Mouse (Mus musculus) activated CD4-positive, CD25-positive, alpha-beta regulatory T cell, adult 4 months (primary cell): ENCODE measurements around the gene Med9. TPM values are rescaled to one million over a fixed set of nuclear protein-coding genes. Genes with fewer than 3 reads are reported as not detected.
"Not testable (repeated sequence)": the region's sequence is repeated elsewhere in the genome, so short reads cannot be mapped to it uniquely, and the experiment has no call there.

Experiments used
- ATAC-seq: one replicate; pipeline ENCODE4 v1.8.0; 2017
- polyA plus RNA-seq, 2 experiments: library from polyadenylated mRNA; unstranded; fragments of 100-300 nt; shearing (Covaris generic); gene quantifications; one replicate each; pipeline ENCODE4 v1.2.1; 2017

Gene Med9
- 1 to 10 TPM; 7.0 to 7.9 TPM for polyA plus RNA-seq

GRCm38 (mm10) chr11:59947752-59948400, at the start of gene Med9:
Gene Med9, plus strand, starts transcription at chr11:59948206.
- peak; percentile 91 for ATAC-seq

GRCm38 (mm10) chr11:59899711-59900685, 48.0 kb upstream of the Med9 start:
- no peak for ATAC-seq

- ATAC-seq, result no peak
Measured at GRCm38 (mm10) chr11:59900995-59901394, 47.0 kb upstream of the Med9 start.

GRCm38 (mm10) chr11:59902045-59902726, 45.8 kb upstream of the Med9 start:
- ATAC-seq, result no peak

- no peak for ATAC-seq
Measured at GRCm38 (mm10) chr11:59906521-59907123, 41.4 kb upstream of the Med9 start.

GRCm38 (mm10) chr11:59908446-59908845, 39.6 kb upstream of the Med9 start:
- ATAC-seq, result no peak

GRCm38 (mm10) chr11:59910586-59910985, 37.4 kb upstream of the Med9 start:
- no peak for ATAC-seq

GRCm38 (mm10) chr11:59911523-59911922, 36.5 kb upstream of the Med9 start:
- ATAC-seq, result no peak

GRCm38 (mm10) chr11:59913702-59914101, 34.3 kb upstream of the Med9 start:
- ATAC-seq, result no peak

- ATAC-seq, result no peak
Measured at GRCm38 (mm10) chr11:59918014-59918413, 30.0 kb upstream of the Med9 start.

GRCm38 (mm10) chr11:59919401-59919800, 28.6 kb upstream of the Med9 start:
- no peak for ATAC-seq

- ATAC-seq, result no peak
Measured at GRCm38 (mm10) chr11:59920331-59920730, 27.7 kb upstream of the Med9 start.

- ATAC-seq, result no peak
Measured at GRCm38 (mm10) chr11:59921265-59921664, 26.7 kb upstream of the Med9 start.

GRCm38 (mm10) chr11:59930031-59930430, 18.0 kb upstream of the Med9 start:
- ATAC-seq, result no peak

GRCm38 (mm10) chr11:59932560-59933337, 15.3 kb upstream of the Med9 start:
- no peak for ATAC-seq

- ATAC-seq, result no peak
Measured at GRCm38 (mm10) chr11:59933943-59934342, 14.1 kb upstream of the Med9 start.

GRCm38 (mm10) chr11:59937023-59937422, 11.0 kb upstream of the Med9 start:
- no peak for ATAC-seq

GRCm38 (mm10) chr11:59937615-59938014, 10.4 kb upstream of the Med9 start:
- ATAC-seq, result no peak

- no peak for ATAC-seq
Measured at GRCm38 (mm10) chr11:59939821-59940220, 8.2 kb upstream of the Med9 start.

GRCm38 (mm10) chr11:59940645-59941044, 7.4 kb upstream of the Med9 start:
- no peak for ATAC-seq

GRCm38 (mm10) chr11:59941391-59941790, 6.6 kb upstream of the Med9 start:
- no peak for ATAC-seq

GRCm38 (mm10) chr11:59944855-59945254, 3.2 kb upstream of the Med9 start:
- not testable (repeated sequence) for ATAC-seq
